Mouse (Mus musculus) lung, postnatal 10 days (tissue): ENCODE data around the gene Rgs18.

ENCODE experiments used
- DNase-seq: peaks from one replicate; pipeline ENCODE4 v3.0.0; 2021

Gene Rgs18

GRCm38 (mm10) chr1:144775331-144775730 is at the start of gene Rgs18:
Rgs18 (minus strand) TSS chr1:144775435.
- DNase-seq, result no peak

- DNase-seq, result no peak
Observed at GRCm38 (mm10) chr1:144774394-144774793, 841 bp downstream of the Rgs18 start.

- DNase-seq, result no peak
Observed at GRCm38 (mm10) chr1:144766218-144766617, 9.0 kb downstream of the Rgs18 start.

DNA sequence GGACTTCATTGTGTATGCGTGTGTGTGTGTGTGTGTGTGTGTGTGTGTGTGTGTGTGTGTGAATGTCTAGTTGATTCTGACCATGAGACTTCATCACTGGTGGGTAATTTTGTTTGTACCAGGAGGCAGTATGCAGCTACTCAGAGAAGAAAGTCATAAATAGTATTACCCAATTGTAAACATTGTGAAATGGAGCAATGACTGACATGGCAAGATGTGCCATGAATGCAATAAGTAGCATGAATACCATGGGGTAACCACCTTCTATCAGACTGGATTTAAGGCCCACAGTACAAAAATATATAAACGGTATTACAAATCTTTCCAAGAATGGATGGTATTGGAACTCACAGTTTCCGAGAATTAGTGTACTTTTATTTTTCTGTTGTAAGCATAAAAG is 14.4 kb downstream of the Rgs18 start:
- DNase-seq, result no peak

GRCm38 (mm10) chr1:144750763-144751162 is 24.5 kb downstream of the Rgs18 start:
- no peak for DNase-seq

GRCm38 (mm10) chr1:144746182-144746581 is 29.1 kb downstream of the Rgs18 start:
- no peak for DNase-seq

DNA sequence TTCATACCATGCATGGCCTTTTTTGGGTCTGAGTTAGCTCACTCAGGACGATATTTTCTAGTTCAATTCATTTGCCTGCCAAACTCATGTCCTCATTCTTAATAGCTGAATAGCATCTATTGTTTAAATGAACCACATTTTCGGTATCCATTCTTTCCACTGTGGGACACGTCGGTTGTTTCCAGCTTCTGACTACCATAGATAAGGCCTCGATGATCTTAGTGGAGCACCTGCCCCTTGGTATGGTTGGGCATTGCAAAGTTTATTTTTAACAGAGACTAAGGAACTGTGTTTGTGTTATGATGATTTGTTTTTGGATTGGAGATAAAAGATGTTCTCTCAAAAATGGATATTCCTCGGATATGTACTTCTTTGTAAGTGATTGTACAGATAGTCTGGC is 37.5 kb downstream of the Rgs18 start:
- no peak for DNase-seq

DNA sequence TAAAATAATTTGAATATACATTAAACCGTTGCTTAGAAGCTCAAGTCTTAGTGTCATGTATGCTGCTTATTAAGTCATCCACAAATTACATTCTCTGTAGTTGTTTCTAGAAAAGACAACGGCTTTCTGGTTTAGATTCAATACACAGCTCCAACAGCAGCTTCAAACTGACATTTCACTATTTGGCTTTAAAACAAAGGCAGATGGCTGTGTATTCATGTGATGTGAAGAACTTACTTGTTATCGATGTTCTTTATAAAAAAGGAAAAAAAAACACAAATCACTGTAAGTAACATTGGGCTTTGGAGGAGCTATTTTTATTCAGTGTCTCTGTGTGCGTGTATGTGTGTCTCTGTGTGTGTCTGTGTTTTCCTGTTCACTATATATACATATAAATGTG is 54.5 kb downstream of the Rgs18 start:
- no peak for DNase-seq

DNA sequence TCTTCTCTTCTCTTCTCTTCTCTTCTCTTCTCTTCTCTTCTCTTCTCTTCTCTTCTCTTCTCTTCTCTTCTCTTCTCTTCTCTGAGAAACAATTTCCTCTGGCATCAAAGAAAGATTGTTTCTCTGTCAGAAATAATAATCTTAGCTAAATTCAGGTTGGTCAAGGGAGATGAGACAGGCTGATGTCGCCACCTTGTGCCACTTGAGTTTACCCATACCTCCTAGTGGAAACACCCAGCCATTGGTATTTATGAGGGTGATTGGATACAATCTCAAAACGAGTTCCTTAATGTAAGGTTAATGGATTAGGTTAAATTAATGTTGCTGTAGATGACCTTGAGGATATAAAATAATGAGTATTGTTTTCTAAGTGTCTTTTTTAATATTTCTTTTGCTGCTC is 70.9 kb downstream of the Rgs18 start:
- DNase-seq, result no peak
